Mouse (Mus musculus) limb, embryonic 11.5 days (tissue): Measurements from ENCODE around the gene Katnb1. TPM values are rescaled to one million over a fixed set of nuclear protein-coding genes. Genes with fewer than 3 reads are reported as not detected.

Experiments used
- ATAC-seq: fragments of 200-750 bp; cut with Nextera tagmentation; 2 replicates; pipeline ENCODE4 v1.8.0; 2017; ENCODE audit warnings: low read depth; ENCODE audit not compliant: insufficient number of reproducible peaks, low FRiP score, low TSS enrichment
- DNase-seq: peaks from one replicate; pipeline ENCODE4 v3.0.0-alpha.2; 2015; ENCODE audit warnings: low spot score
- H3K27ac ChIP-seq: fragments of 300-500 bp; sonication (generic); replicated peaks from 2 replicates; pipeline ENCODE4 v1.5.1; 2014; ENCODE audit warnings: low read depth, mild to moderate bottlenecking, low read length
- H3K27me3 ChIP-seq: fragments of 300-500 bp; sonication (generic); 2 replicates; pipeline ENCODE4 v1.6.1; 2014; ENCODE audit warnings: mild to moderate bottlenecking, low read length, mixed read lengths; ENCODE audit not compliant: control insufficient read depth, insufficient read depth
- H3K36me3 ChIP-seq: fragments of 300-500 bp; sonication (generic); 2 replicates; pipeline ENCODE4 v1.6.1; 2014; ENCODE audit warnings: mild to moderate bottlenecking, low read length, moderate library complexity, mixed read lengths; ENCODE audit not compliant: control insufficient read depth, insufficient read depth
- H3K4me1 ChIP-seq: fragments of 300-500 bp; sonication (generic); 2 replicates; pipeline ENCODE4 v1.6.1; 2014; ENCODE audit warnings: low read length, mixed read lengths; ENCODE audit not compliant: control insufficient read depth, insufficient read depth
- H3K4me2 ChIP-seq: fragments of 300-500 bp; sonication (generic); 2 replicates; pipeline ENCODE4 v1.6.1; 2014; ENCODE audit warnings: low read depth, mild to moderate bottlenecking, moderate library complexity; ENCODE audit not compliant: severe bottlenecking
- H3K4me3 ChIP-seq: fragments of 300-500 bp; sonication (generic); 2 replicates; pipeline ENCODE4 v1.5.1; 2014; ENCODE audit warnings: low read depth, low read length
- H3K9ac ChIP-seq: fragments of 300-500 bp; sonication (generic); 2 replicates; pipeline ENCODE4 v1.6.1; 2014; ENCODE audit warnings: mild to moderate bottlenecking, low read length
- H3K9me3 ChIP-seq: fragments of 300-500 bp; sonication (generic); 2 replicates; pipeline ENCODE4 v1.6.1; 2016; ENCODE audit warnings: low read length; ENCODE audit not compliant: control insufficient read depth
- WGBS: fragments of 180-500 bp; shearing (Covaris S2); extraction: QIAGEN DNeasy Blood & Tissue Kit; methylation state at CpG from one replicate; pipeline ENCODE4 v1.1.7; 2014; 5-methylcytosine and 5-hydroxymethylcytosine counted together
- polyA plus RNA-seq: library from polyadenylated mRNA; unstranded; fragments of >200 nt; fragmentation: Nextera tagmentation; extraction: Ambion mirVana; gene quantifications from 2 replicates; pipeline ENCODE4 v1.2.1, GENCODE M21; 2014

The Katnb1 gene
- polyA plus RNA-seq, 1 experiment from 2014 or later = 23.6 TPM

GRCm38 (mm10) chr8:95138341-95139050 lies 57.5 kb downstream of the Katnb1 start:
- Histone ChIP-seq H3K4me3 (no peak overlapping the region), H3K9me3 (no peaks in the 10 kb centered on the region), H3K27me3 (peaks cover 13% of the 10 kb centered on the region), H3K36me3 (no peaks in the 10 kb centered on the region), H3K4me1 (peaks cover 17% of the 10 kb centered on the region), H3K9ac (no peak overlapping the region), H3K4me2 (peak overlapping the region; percentile 56; the same call in 1 of the 2 replicates), H3K27ac (no peak overlapping the region)
- no peak for DNase-seq
- ATAC-seq = no peak
- 30% methylated on average over 6 of the region's 6 CpGs for WGBS

- peaks cover 13% of the 10 kb centered on the region for H3K27me3 ChIP-seq
- H3K4me3 ChIP-seq = no peak overlapping the region
- no peak overlapping the region for H3K27ac ChIP-seq
- DNase-seq (no peak), ATAC-seq (no peak)
- H3K36me3 ChIP-seq = no peaks in the 10 kb centered on the region
- no peak overlapping the region for H3K4me2 ChIP-seq
- no peak overlapping the region for H3K9ac ChIP-seq
- H3K9me3 ChIP-seq = no peaks in the 10 kb centered on the region
- 53% methylated on average over 1 of the region's 1 CpGs for WGBS
- peaks cover 20% of the 10 kb centered on the region for H3K4me1 ChIP-seq
These were observed 58.0 kb downstream of the Katnb1 start for GRCm38 (mm10) chr8:95139051-95139365.

- H3K4me3 ChIP-seq = no peak overlapping the region
- H3K4me2 ChIP-seq = no peak overlapping the region; the same call in 1 of the 2 replicates
- H3K27me3 ChIP-seq = peaks cover 13% of the 10 kb centered on the region
- H3K36me3 ChIP-seq = no peaks in the 10 kb centered on the region
- ATAC-seq (no peak), DNase-seq (no peak)
- H3K4me1 ChIP-seq = peaks cover 21% of the 10 kb centered on the region
- no peak overlapping the region for H3K9ac ChIP-seq
- no peak overlapping the region for H3K27ac ChIP-seq
- no peaks in the 10 kb centered on the region for H3K9me3 ChIP-seq
- WGBS = 71% methylated on average over 5 of the region's 5 CpGs
These were observed 59.6 kb downstream of the Katnb1 start for GRCm38 (mm10) chr8:95140555-95140954.

GRCm38 (mm10) chr8:95141026-95141425 lies 60.0 kb downstream of the Katnb1 start:
- H3K9me3 ChIP-seq = no peaks in the 10 kb centered on the region
- H3K9ac ChIP-seq = no peak overlapping the region
- DNase-seq (no peak), ATAC-seq (no peak)
- H3K36me3 ChIP-seq = no peaks in the 10 kb centered on the region
- peaks cover 13% of the 10 kb centered on the region for H3K27me3 ChIP-seq
- no peak overlapping the region for H3K4me3 ChIP-seq
- no peak overlapping the region for H3K27ac ChIP-seq
- H3K4me2 ChIP-seq = no peak overlapping the region
- peaks cover 21% of the 10 kb centered on the region for H3K4me1 ChIP-seq
- WGBS = 88% methylated on average over 1 of the region's 1 CpGs

- ATAC-seq = peak; percentile 18; the same call in 1 of the 2 replicates
- no peak for DNase-seq
- Histone ChIP-seq H3K27ac (no peak overlapping the region), H3K9ac (peak overlapping the region; percentile 79), H3K4me3 (peak overlapping the region; percentile 68), H3K27me3 (peaks cover 10% of the 10 kb centered on the region), H3K36me3 (no peaks in the 10 kb centered on the region), H3K4me1 (peaks cover 21% of the 10 kb centered on the region), H3K9me3 (no peaks in the 10 kb centered on the region), H3K4me2 (peak overlapping the region; percentile 93)
- WGBS = 0% methylated on average over 6 of the region's 6 CpGs
These were observed 60.6 kb downstream of the Katnb1 start for GRCm38 (mm10) chr8:95141469-95142074.

- Histone ChIP-seq H3K27me3 (peaks cover 4% of the 10 kb centered on the region), H3K9me3 (no peaks in the 10 kb centered on the region), H3K4me1 (peaks cover 20% of the 10 kb centered on the region), H3K4me2 (peak overlapping the region; percentile 93), H3K27ac (no peak overlapping the region), H3K4me3 (peak overlapping the region; percentile 68), H3K9ac (peak overlapping the region; percentile 79), H3K36me3 (no peaks in the 10 kb centered on the region)
- peak; percentile 73 for ATAC-seq
- WGBS = under 1% methylated on average over 62 of the region's 66 CpGs
- peak; percentile 79 for DNase-seq
These were observed 61.3 kb downstream of the Katnb1 start for GRCm38 (mm10) chr8:95142075-95142831.

- Histone ChIP-seq H3K4me2 (peak overlapping the region; percentile 93), H3K9me3 (no peaks in the 10 kb centered on the region), H3K27me3 (no peaks in the 10 kb centered on the region), H3K36me3 (no peaks in the 10 kb centered on the region), H3K4me1 (peaks cover 19% of the 10 kb centered on the region), H3K4me3 (peak overlapping the region; percentile 68; the same call in 1 of the 2 replicates), H3K27ac (no peak overlapping the region; the same call in 1 of the 2 replicates), H3K9ac (peak overlapping the region; percentile 79)
- ATAC-seq (peak; percentile 22; the same call in 1 of the 2 replicates), DNase-seq (peak; percentile 34)
- 21% methylated on average over 17 of the region's 17 CpGs for WGBS
These were observed 62.2 kb downstream of the Katnb1 start for GRCm38 (mm10) chr8:95142985-95143804.
